In genomic region chr2:173432258-173432657, GRCm38 (mm10) we compare ENCODE assay signal across 11 mouse cellular contexts.
DNase-seq lines count a peak whose midpoint lies in the region; ATAC-seq and TF ChIP-seq lines count a peak whose summit lies in the region.
"Had no signal": no experiment of that assay in that cellular context is flagged by ENCODE, and none has a peak within 500 bp of the region (broad histone marks: within the 10 kb centered on the region; RNA-seq: fewer than 3 reads in every experiment).

No protein-coding gene starts in this region.

- TF ChIP-seq CTCF in kidney, adult 2 months (conservative IDR thresholded peaks at IDR 0.05; ENCODE audit: insufficient read depth, insufficient read length, low read depth, low read length), result no peak

- DNase-seq in kidney, adult 2 months, result peak; percentile 30
- DNase-seq in kidney, adult 18-20 months, result no peak
- DNase-seq in lung, postnatal 25 days (ENCODE audit: low spot score), result peak; percentile 28
- no peak for DNase-seq in left cerebral cortex, postnatal 25 days (ENCODE audit: low spot score in 2 of 2)
- no peak for DNase-seq in spleen, postnatal 14 days (ENCODE audit: low spot score in 2 of 2)
- no peak for DNase-seq in adrenal gland, postnatal 10 days
- DNase-seq: cerebellum, postnatal 25 days had no signal

- H3K36me3 ChIP-seq in kidney, adult 2 months (ENCODE audit: control insufficient read depth, insufficient read depth, low read length), result no peaks in the 10 kb centered on the region
- H3K36me3 ChIP-seq in heart, embryonic 15.5 days, result no peaks in the 10 kb centered on the region
- H3K36me3 ChIP-seq: midbrain, embryonic 12.5 days had no signal

- H3K27me3 ChIP-seq in kidney, adult 2 months (replicated peaks; ENCODE audit: control insufficient read depth, insufficient read depth, low read length), result no peaks in the 10 kb centered on the region
- H3K27me3 ChIP-seq in heart, embryonic 15.5 days, result no peaks in the 10 kb centered on the region
- H3K27me3 ChIP-seq: midbrain, embryonic 12.5 days had no signal

- H3K4me1 ChIP-seq in kidney, adult 2 months (ENCODE audit: control insufficient read depth, insufficient read depth, low read length), result no peaks in the 10 kb centered on the region
- peaks cover 10% of the 10 kb centered on the region for H3K4me1 ChIP-seq in brown adipose tissue, adult 24 weeks (ENCODE audit: control insufficient read depth, insufficient read depth, insufficient read length, low read length)
- H3K4me1 ChIP-seq in heart, embryonic 15.5 days (replicated peaks), result no peaks in the 10 kb centered on the region

- intact Hi-C loops in left cerebral cortex, postnatal 25 days (cut with DNase I), result no loop called here

- no peak for TF ChIP-seq POLR2A in kidney, adult 2 months (IDR thresholded peaks at IDR 0.05; ENCODE audit: low read depth, low read length)

- no peak overlapping the region for H3K9ac ChIP-seq in heart, embryonic 15.5 days
- H3K9ac ChIP-seq: midbrain, embryonic 12.5 days had no signal

- H3K9me3 ChIP-seq in heart, embryonic 15.5 days (replicated peaks), result no peaks in the 10 kb centered on the region
- H3K9me3 ChIP-seq: midbrain, embryonic 12.5 days had no signal

- H3K4me2 ChIP-seq in heart, embryonic 15.5 days, result no peak overlapping the region
- H3K4me2 ChIP-seq: midbrain, embryonic 12.5 days had no signal

- ATAC-seq in heart, embryonic 15.5 days (replicated peaks; ENCODE audit: insufficient number of reproducible peaks, insufficient read depth, low FRiP score, low read depth), result 0 out of 2 replicates have a peak, but pooled peaks have one; percentile 20
- ATAC-seq: CD4-positive, CD25-positive, alpha-beta regulatory T cell, adult 4 months had no signal

- WGBS in kidney, adult 2 months, result 74% methylated on average over 3 of the region's 3 CpGs
- 49% methylated on average over 3 of the region's 3 CpGs for WGBS in heart, embryonic 15.5 days

- no peak overlapping the region for H3K27ac ChIP-seq in kidney, adult 2 months (ENCODE audit: insufficient read depth, low read depth, low read length)
- H3K27ac ChIP-seq in brown adipose tissue, adult 24 weeks (replicated peaks; ENCODE audit: low read depth, low read length), result 0 out of 2 replicates have a peak overlapping the region, but pooled peaks have one; percentile 7
- no peak overlapping the region for H3K27ac ChIP-seq in heart, embryonic 15.5 days
- H3K27ac ChIP-seq: midbrain, embryonic 12.5 days had no signal

- H3K4me3 ChIP-seq in kidney, adult 2 months (ENCODE audit: insufficient read depth, low read depth, low read length), result no peak overlapping the region
- no peak overlapping the region for H3K4me3 ChIP-seq in brown adipose tissue, adult 24 weeks (ENCODE audit: insufficient read depth, low read depth, low read length)
- no peak overlapping the region for H3K4me3 ChIP-seq in heart, embryonic 15.5 days
- H3K4me3 ChIP-seq: midbrain, embryonic 12.5 days had no signal

Comparison
In these comparisons a context has a peak if more than half of its experiments do, and no peak if none do; other contexts are left out.
1. DNase-seq: peak in kidney, adult 2 months (single experiment) and lung, postnatal 25 days (single experiment); none in kidney, adult 18-20 months (single experiment), left cerebral cortex, postnatal 25 days (0 of 2), spleen, postnatal 14 days (0 of 2) and adrenal gland, postnatal 10 days (single experiment).